Mouse (Mus musculus) erythroblast, embryonic 14.5 days (primary cell): ENCODE measurements around the gene Tshz2.

Source experiments
- GATA1 ChIP-seq: IDR thresholded peaks from 2 replicates; pipeline ENCODE4 v1.6.1; 2012; ENCODE audit warnings: low read length, inconsistent platforms, mixed read lengths
- TAL1 ChIP-seq: IDR thresholded peaks from 3 replicates; pipeline ENCODE4 v1.6.1; 2012; ENCODE audit warnings: low read length, inconsistent platforms, mixed read lengths

DNA sequence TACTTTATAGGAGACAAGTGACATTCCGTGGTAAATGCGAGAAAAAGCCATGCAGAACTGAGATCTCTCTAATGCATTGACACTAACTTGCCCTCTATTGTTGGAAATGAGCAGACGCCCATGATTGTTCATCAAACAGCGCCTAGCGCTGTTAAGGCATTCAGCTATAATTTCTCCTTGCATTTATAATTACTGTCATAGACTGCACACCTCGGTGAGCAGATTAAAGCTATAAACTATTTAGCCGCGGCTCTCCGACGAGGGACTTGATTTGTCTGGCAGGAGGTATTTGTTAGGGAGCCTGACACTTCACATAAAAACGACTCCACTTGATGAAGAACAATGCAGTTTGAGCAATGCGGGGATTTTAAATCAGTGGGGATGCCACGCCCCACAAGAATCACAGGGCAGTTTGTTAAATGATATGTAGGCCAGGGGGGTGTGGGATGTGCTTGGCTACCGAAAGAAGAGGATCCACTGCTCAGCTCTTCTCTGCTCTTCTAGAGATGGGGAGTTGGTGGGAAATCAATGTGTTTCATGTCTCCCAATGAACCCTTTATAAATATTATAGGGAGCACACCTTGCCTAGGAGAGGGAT, 259.7 kb downstream of the Tshz2 start:
- no peak for TF ChIP-seq GATA1
- no peak for TF ChIP-seq TAL1
